Mouse (Mus musculus) bone marrow macrophage, adult 2 months (primary cell): ENCODE measurements at regions not wholly inside any gene's neighbourhood (a gene's known extent, or its start where the extent isn't known, plus 50 kb on each side); places are given as distances from the start of the nearest gene placed in this dataset.

Source experiments
- CTCF ChIP-seq: IDR thresholded peaks from 2 replicates; pipeline ENCODE4 v1.5.1; 2012; ENCODE audit warnings: low read depth, mild to moderate bottlenecking, low read length, moderate library complexity
- POLR2A ChIP-seq: IDR thresholded peaks from 2 replicates; pipeline ENCODE4 v1.6.1; 2012; ENCODE audit warnings: mild to moderate bottlenecking, low read depth, low read length, borderline replicate concordance

GRCm38 (mm10) chr15:62350862-62351757 lies 1428.3 kb upstream of the A1bg start:
- TF ChIP-seq CTCF (no peak), POLR2A (no peak)
